Mouse (Mus musculus): ENCODE measurements around the gene Mcm3ap.
A peak's percentile ranks its signal among the peaks of the same experiment; 100 is the strongest.

Mcm3ap gene

DNA sequence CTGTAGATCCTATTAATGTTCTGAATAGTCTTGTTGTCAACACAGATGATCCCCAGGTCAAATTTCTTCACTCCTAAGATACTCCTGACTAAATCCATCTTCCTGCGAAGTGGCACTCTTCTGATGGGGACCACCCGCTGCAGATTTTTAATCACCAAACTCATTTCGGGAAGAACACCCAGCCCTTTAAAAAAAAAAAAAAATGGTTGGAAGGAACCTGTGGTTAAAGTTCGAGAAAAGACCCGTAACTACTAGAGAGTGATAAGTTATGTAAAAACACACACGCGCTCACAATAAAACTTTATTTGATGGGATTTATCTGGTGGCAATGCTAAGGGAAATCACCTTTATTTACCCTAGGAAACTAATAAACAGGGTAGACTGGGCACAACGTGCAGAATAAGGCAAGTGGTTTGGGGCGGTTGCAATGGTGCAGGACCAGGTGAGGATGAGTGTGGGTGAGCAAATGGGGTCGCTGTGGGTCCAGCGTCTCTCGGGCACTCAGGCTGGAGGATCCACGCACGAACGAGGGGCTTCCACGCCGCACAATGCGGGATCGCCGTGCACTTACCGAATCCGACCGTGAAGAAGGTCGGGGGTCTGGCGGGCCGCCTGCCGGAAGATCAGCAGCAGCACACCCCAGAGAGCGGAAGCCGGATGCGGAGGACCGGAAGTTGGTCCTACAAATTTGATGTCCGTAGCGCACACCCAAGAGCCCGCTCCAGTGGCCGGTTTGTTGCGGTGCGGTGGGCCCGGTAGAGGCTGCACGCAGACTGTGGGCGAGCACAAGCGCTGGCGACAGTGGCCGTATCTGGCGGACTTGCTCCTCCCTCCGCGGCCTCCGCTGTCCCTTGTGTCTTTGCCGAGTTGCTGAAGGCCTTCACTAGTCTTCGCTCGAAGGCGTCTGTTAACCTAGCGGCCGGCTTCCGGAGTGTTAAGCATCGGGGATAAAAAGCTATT, at the start of gene Mcm3ap, which contains the start of gene Ybey:
TSS of gene Mcm3ap (plus strand) at position 725 of the 960 bp plus-strand sequence.
TSS of gene Ybey (minus strand) at position 912 of the 960 bp plus-strand sequence.
- peak; percentile 91 for DNase-seq (ENCODE audit: low read depth, low spot score)

DNA sequence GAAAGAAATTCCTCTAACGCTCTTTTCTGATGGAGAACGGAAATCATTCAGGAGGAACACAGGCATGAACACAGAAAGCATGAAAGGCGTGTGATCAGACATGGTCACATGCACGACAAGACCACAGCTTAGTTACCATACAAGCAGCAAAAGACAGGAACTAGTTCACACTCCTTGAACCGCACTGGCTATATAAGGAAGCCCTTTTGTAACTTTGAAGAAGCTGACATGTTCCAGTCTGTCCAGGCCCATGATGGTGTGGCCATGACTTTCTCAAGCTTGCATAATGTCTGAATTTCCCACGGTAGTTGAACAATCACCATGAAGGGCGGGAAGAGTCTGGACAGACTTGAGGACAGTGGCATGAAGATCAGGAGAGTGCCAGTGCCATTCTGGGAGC, 43.1 kb upstream of the Mcm3ap start:
- no peak for DNase-seq (ENCODE audit: low read depth, low spot score)

DNA sequence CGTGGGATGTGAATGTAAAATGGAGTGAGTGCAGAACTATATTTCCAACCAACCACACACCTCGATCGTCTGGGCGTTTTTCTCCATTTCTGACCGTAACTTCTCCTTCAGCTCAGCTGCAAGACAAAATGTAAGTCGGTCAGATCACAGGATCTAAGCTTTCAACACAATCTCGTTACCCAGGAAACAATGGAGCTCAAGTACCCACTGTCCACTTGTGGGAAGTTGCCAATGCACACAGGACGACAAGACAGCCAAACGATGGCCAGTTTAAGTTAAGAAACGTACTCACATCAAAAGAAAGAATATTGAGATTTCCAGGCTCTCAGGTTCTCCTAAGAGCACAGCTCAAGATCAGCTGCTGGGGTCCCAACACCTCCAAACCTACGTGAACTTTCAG, 34.8 kb upstream of the Mcm3ap start:
- DNase-seq (ENCODE audit: low read depth, low spot score), result no peak

DNA sequence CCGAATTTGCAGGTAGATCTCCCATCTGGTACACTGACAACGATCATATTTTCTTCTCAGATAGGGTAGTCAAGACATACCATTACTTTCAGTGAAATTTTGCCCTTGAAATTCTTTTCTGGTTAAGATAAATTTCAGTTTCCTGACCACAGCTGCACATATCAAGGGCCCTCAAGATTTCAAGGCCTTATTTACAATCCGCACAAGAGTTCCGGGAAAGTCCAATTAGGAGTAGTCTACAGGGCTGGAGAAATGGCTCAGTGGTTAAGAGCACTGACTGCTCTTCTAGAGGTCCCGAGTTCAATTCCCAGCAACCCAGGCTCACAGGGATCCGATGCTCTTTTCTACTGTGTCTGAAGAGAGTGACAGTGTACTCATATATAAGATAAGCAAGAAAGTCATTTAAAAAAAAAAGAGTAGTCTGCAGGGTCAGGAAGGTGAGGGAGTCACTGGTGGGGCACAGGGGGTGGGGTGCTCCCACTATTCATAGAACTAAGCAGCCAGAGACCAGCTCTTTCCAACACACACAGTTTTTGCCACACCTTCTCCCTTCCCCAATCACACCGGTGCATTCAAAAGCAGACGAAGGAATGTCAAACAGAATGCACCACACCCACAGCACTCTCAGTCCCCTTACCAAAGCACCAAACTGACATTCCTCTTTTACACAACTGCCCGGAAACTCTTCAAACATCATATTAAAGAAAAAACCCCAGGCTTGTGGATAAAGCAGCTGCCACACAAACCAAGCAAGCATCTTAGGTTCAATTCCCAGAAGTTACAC, 29.4 kb upstream of the Mcm3ap start:
- no peak for DNase-seq (ENCODE audit: low read depth, low spot score)

DNA sequence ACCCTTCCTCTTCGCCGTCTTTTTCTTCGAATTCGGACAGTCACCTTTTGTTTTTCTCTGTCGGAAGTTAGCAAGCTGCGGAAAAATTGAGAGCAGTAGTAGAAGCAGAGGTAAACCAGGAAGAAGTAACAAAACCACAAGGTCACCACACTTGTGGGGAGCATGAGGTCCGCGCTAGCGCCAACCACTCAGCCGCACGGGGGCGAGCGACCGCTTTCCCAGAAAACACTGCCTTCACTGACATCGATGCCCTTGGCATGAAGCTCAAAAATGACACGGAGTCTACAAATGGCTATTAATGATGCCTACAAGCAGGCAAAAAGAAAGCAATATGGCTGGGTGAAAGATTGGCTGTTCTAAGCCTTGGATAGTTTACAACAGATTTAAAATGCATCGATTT, 28.4 kb upstream of the Mcm3ap start, which contains the start of gene AC141477.1:
TSS of gene AC141477.1 (minus strand) at position 164 of the 400 bp plus-strand sequence.
- DNase-seq (ENCODE audit: low read depth, low spot score), result peak; percentile 27

DNA sequence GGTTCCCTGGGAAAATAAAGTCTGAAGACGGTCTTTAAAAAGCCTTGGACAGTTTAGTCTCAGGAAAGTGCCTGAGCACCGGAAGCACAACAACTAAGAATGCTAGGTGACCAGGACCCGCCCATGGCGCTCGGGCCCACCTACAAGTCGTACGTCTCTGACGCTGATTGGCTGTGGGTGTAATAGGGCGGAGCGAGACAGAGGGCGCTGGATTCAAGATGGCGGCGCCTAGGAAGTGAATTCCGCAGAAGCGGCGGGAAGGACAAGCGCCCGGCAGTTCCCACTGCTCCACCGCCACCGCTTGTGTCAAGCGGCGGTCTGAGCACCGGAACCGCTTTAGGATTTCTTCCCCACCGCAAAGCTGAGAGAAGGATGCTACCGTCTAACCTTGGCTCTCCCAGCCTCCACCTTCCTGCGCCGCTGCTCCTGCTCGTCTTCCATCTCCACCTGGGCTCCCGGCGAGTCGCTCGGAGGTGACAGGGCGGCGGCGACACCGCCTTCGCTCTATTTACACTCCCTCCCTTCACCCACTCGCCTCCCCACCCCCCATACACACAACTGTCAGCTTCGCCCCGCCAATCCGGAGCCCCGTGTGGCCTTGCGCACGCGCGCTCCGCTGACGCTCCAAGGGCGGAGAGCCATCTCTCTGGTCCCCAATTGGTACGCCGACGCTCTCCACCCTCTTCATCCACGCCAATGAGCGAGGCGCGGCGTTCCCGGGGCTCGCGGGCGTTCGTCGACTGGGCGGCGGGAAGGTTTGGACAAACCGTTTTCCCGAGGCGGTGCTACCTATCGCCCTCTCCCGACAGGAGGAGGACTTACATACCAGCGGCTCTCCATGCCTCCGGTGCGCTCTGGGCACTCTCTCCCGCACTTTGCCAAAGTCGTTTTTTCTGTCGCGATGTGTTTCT, 26.3 kb upstream of the Mcm3ap start, which contains the start of gene Pcnt:
TSS of gene Pcnt (minus strand) at position 609 of the 911 bp plus-strand sequence.
- peak; percentile 98 for DNase-seq (ENCODE audit: low read depth, low spot score)

DNA sequence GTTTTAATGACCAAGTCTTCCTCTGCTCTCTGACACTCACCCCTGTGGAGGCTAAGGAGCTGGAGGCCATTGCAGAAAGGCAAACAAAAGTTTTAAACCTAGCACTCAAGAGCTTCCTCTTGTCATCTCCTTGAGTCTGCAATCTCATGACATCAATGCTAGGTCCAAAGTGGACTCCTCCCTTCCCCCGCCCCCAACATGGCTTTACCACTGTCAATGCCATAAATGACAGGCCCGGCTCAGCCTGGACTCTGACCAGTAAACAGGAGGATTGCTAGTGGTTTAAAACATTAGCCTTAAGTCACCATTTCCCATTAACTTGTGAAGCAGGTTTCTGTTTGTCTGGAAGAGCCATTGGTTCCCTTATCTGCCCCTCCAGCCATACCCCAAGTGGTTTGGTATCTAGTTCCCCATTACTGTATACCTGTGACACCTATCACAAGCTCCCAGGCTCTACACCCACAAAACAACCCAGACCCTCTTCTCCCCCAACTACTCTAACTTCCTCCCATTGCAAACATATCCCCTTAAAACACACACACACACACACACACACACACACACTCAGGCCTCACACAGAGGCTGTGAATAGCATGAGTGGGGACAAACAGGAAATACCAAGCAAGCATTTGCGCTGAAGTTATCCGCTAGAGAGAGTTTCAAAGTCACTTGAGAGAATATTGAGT, 22.6 kb upstream of the Mcm3ap start:
- DNase-seq (ENCODE audit: low read depth, low spot score), result no peak

DNA sequence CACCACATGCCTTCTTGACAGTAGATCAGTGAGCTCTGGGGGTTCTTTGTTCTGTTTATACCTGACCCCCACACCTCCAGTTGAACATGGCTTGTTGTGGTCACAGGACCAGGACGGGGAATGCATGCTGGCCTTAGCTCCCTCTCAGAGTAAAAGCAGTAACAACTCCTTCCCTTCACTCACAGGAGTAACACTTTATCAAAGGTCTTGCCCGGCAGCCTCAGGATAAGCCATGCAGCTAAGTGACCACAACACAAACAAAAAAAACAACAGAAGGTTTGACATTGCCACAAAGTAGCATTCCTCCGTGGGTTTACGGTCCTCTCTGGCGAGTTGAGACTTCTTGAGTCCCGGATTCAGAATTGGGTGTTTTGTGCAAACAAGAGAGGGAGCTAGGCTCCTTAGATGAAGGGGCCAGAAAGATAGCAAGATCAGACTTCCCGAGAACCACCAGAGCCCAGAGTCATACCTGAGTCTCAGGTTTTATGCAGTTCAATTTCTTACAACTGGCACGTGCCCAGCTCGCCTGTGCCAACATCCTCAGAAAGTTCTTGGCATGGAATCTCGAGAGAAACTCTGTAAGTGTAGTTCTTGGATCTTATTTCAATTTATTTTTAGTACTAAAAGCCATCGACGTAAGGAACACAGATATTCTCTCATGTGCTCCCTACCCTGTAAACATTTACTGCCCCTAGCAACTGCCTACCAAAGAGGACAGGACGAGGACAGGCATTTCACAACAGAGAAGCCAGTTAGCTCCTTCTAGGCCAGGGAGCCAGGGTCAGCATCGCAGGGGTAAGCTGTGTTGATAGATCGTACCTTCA, 21.1 kb upstream of the Mcm3ap start:
- no peak for DNase-seq (ENCODE audit: low read depth, low spot score)

DNA sequence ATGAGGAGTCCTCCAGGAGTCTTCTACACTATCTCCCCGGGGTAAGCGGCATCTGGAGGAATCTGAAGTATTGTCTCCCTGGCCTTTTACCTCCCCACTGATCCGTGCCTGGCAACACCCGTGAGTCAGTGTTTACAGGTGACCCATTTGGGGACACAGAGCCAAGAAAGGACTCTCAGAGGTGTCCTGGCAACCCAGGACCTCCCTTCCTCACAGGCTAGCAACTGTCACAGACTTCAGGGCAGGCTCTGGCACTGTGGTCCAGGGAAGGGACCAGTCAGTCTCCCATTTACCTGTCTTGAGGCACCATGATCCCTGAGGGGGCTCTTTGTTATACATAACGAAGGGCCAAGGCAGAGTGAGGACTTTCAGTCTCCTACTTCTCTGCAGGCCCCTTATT, 19.9 kb upstream of the Mcm3ap start, which contains the start of gene 2610028H24Rik:
TSS of gene 2610028H24Rik (plus strand) at position 231 of the 400 bp plus-strand sequence.
- DNase-seq (ENCODE audit: low read depth, low spot score), result no peak

DNA sequence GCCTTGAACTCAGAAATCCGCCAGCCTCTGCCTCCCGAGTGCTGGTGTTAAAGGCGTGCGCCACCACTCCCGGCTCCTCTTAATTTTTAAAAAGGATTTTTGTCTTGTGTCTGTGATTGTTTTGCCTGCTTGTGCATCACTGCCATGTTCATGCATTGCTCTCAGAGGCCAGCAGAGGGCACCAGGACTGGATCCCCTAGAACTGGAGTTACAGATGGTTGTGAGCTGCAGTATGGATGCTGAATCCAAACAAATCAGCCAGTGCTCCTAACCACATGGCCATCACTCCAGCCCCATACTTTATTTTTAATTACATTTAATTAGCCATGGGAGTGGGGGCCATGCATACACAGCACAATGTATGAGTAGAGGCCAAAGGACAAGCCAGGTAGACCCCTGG, 13.4 kb upstream of the Mcm3ap start:
- DNase-seq (ENCODE audit: low read depth, low spot score), result peak; percentile 33

DNA sequence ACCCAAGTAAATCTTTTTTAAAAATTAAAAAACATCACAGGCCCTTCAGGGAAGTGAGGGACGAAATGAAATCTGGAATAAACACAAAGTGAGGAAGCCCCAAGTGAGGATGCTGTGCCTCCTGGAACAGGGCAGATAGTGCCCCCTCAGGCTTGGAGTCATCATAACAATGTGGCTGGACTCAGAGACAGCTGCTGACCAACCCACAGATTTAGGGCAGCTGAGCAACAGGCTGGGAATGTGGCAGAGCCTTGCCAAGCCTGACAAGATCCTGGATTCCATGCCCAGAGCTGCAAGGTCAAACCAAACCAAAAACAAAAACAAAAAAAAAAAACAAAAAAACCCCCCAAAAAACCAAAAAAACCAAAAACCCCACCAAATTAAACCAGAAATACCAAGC, 7.5 kb upstream of the Mcm3ap start:
- DNase-seq (ENCODE audit: low read depth, low spot score), result no peak

DNA sequence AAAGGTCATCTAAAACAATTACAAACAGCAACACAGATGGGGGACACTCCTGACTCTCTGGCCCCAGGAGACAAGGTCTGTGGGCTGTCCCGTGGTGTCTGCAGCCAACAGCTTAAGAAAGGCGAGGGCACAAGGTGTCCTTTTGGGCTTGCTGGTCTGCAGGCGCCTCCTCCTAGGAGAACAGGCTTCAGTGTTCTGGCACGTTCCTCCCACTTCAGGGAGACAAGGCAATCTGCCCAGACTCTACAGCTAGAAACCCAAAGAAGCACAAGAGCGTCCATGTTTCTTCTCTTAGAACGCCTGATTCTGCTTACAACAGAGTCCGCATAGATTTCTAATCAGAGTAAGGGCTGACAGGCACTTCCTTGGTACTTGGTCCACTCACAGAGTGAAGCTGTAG, 6.4 kb upstream of the Mcm3ap start:
- no peak for DNase-seq (ENCODE audit: low read depth, low spot score)

DNA sequence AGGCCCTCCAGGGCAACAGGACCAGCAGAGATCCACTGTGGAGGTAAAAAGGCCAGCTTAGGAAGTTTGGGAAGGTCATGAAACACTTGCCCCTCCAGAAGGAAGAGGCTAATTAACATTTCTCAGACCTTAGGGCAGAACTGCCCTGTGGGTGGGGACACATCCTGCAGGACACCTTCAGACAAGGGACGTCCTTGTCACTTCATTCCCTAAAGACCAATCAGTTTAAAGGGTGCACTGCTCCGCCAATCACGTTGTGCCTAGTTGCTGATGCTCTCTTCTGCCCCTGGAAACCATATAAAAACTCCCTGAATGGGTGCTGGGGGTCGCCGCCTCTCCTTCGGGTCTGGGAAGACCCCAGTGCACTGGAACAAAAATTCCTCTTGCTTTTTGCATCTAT, 6.0 kb upstream of the Mcm3ap start:
- no peak for DNase-seq (ENCODE audit: low read depth, low spot score)

DNA sequence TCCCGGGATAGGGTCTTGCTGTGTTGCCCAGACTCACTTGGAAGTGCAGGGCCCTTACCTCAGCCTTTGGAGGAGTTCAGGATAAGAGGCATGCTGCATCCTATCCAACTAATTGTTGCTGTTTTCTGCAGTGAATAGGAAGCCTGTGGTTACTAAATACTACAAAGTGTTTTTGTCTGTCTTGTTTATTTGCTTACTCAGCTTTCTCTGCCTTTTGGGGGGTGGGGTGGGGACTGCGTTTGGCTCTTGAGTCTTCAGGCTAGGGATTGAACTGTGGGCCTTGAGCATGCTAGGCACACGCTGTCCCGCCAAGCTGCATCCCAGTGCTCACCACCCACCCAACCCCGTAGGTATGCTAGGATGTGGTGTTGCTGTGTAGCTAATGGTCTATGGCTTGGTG, 5.0 kb downstream of the Mcm3ap start:
- DNase-seq (ENCODE audit: low read depth, low spot score), result no peak

DNA sequence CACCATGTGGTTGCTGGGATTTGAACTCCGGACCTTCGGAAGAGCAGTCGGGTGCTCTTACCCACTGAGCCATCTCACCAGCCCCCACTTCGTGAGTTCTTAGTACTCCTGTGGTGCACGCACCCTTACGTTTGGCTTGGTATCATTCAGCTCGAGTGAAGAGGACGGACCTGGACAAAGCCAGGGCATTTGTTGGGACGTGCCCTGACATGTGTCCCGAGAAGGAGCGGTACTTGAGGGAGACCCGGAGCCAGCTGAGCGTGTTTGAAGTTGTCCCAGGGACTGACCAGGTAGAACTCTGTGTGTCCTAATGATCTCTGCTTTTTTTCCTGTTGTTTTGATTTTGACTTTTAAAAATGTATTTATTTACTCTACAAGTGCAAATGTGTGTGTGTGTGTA, 12.1 kb downstream of the Mcm3ap start:
- no peak for DNase-seq (ENCODE audit: low read depth, low spot score)

DNA sequence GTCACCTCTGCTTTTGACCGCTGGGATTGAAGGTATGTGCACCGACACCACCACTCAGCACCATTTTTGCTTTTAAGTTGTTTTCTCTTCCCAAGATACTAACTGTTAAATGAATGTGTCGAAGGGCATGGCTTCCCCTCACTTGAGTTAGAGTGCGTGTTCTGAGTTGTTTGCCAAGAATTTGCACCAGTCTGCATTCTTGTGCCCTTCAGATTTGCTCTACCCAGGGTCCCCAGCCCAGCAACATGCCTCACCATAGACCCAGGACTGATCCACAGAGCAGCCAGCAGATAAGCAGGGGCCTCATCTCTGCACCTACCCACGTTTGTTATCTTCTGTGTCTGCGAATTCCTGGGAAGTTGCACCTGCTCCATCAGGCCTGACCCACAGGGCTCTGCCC, 12.8 kb downstream of the Mcm3ap start:
- no peak for DNase-seq (ENCODE audit: low read depth, low spot score)

DNA sequence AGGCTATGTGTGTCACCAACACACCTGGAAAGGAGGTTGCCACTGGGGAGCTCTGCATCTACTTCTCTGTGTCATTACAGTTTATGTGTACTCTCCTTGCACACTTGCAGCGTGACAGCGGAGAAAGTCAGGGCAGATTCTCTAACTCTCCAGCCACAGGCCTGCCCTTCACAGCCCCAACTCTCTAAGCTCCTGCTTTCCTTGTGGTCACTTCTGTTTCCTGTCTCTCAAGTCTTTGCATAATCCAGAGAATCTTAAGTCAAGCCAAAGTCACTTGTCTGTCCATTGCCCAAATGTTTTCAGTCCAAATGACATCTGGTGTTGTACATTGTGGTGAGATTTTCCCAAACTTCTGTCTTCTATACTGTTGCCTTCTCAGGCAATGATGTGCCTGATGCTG, 17.6 kb downstream of the Mcm3ap start:
- DNase-seq (ENCODE audit: low read depth, low spot score), result no peak

DNA sequence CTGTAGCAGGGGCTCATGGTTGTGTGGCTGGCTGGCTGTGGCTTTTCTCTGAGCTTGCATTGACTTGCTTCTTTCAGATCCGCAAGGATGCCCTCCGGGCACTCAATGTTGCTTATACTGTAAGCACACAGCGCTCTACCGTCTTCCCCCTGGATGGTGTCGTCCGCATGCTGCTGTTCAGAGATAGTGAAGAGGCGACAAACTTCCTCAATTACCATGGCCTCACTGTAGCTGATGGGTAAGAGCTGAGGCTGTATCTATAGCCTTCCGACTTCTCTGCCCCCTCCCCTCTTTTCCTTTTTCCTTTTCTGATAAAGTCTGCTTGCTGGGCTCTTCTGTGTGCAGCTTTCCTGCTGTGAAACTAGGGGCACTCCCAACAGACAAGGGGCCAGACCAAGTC, 19.5 kb downstream of the Mcm3ap start:
- no peak for DNase-seq (ENCODE audit: low read depth, low spot score)

DNA sequence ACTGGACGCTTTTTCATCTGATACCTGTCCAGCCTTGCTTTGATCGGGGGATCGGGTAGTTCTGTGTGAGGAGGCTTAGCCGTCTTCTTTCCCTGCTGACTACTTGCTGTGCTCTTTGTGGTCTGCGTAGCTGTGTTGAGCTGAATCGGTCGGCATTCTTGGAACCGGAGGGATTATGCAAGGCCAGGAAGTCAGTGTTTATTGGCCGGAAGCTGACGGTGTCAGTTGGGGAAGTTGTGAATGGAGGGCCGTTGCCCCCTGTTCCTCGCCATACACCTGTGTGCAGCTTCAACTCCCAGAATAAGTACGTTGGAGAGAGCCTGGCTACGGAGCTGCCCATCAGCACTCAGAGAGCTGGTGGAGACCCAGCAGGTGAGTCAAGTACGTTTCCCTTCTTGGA, 20.5 kb downstream of the Mcm3ap start:
- DNase-seq (ENCODE audit: low read depth, low spot score), result no peak

DNA sequence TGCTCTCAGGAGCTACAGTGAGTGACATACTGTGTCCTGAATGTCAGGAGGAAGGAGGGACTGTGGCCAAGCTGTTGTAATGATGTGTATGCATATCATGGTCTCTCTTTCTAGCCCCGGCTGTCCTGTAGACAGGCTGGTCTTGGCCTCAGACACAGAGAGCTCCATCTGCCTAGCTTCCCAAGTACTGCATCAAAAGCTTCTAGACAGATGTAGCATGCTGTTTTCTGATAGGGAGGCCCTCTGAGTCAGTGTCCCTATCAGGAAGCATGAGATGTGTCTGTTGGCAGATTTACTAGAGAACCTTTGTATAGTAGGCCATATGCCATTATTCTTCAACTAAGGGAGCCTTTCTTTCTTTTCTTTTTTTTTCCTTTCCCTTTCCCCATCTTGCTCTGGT, 24.8 kb downstream of the Mcm3ap start:
- no peak for DNase-seq (ENCODE audit: low read depth, low spot score)

Data from CD4-positive helper T cell, adult 2 months (primary cell).